Mouse (Mus musculus) embryonic facial prominence, embryonic 15.5 days (tissue): Measurements from ENCODE around the gene Ctr9. TPM values are rescaled to one million over a fixed set of nuclear protein-coding genes. Genes with fewer than 3 reads are reported as not detected.

Experiments
- ATAC-seq: fragments of 200-750 bp; cut with Nextera tagmentation; 2 replicates; pipeline ENCODE4 v1.8.0; 2017; ENCODE audit warnings: low read depth, moderate TSS enrichment; ENCODE audit not compliant: insufficient number of reproducible peaks, low FRiP score, low TSS enrichment
- H3K27ac ChIP-seq: fragments of 300-500 bp; sonication (generic); replicated peaks from 2 replicates; pipeline ENCODE4 v1.5.1; 2015; ENCODE audit warnings: mild to moderate bottlenecking, inconsistent platforms
- H3K27me3 ChIP-seq: fragments of 300-500 bp; sonication (generic); 2 replicates; pipeline ENCODE4 v1.6.1; 2015; ENCODE audit warnings: inconsistent platforms
- H3K36me3 ChIP-seq: fragments of 300-500 bp; sonication (generic); 2 replicates; pipeline ENCODE4 v1.6.1; 2015; ENCODE audit warnings: mild to moderate bottlenecking, inconsistent platforms
- H3K4me1 ChIP-seq: fragments of 300-500 bp; sonication (generic); 2 replicates; pipeline ENCODE4 v1.6.1; 2015; ENCODE audit warnings: inconsistent platforms
- H3K4me2 ChIP-seq: fragments of 300-500 bp; sonication (generic); replicated peaks from 2 replicates; pipeline ENCODE4 v1.6.1; 2015; ENCODE audit warnings: mild to moderate bottlenecking, inconsistent platforms
- H3K4me3 ChIP-seq: fragments of 300-500 bp; sonication (generic); replicated peaks from 2 replicates; pipeline ENCODE4 v1.5.1; 2015; ENCODE audit warnings: mild to moderate bottlenecking, inconsistent platforms
- H3K9ac ChIP-seq: fragments of 300-500 bp; sonication (generic); 2 replicates; pipeline ENCODE4 v1.6.1; 2015; ENCODE audit warnings: inconsistent platforms
- H3K9me3 ChIP-seq: fragments of 300-500 bp; sonication (generic); replicated peaks from 2 replicates; pipeline ENCODE4 v1.6.1; 2016; ENCODE audit warnings: inconsistent platforms
- WGBS: fragments of 180-500 bp; shearing (Covaris S2); methylation state at CpG from one replicate; pipeline ENCODE4 v1.1.7; 2015; 5-methylcytosine and 5-hydroxymethylcytosine counted together
- polyA plus RNA-seq: library from polyadenylated mRNA; unstranded; fragments of >200 nt; fragmentation: Nextera tagmentation; extraction: Ambion mirVana; gene quantifications from 2 replicates; pipeline ENCODE4 v1.2.1, GENCODE M21; 2015

The Ctr9 gene
- polyA plus RNA-seq, 1 experiment from 2014 or later = 65.0 TPM

DNA sequence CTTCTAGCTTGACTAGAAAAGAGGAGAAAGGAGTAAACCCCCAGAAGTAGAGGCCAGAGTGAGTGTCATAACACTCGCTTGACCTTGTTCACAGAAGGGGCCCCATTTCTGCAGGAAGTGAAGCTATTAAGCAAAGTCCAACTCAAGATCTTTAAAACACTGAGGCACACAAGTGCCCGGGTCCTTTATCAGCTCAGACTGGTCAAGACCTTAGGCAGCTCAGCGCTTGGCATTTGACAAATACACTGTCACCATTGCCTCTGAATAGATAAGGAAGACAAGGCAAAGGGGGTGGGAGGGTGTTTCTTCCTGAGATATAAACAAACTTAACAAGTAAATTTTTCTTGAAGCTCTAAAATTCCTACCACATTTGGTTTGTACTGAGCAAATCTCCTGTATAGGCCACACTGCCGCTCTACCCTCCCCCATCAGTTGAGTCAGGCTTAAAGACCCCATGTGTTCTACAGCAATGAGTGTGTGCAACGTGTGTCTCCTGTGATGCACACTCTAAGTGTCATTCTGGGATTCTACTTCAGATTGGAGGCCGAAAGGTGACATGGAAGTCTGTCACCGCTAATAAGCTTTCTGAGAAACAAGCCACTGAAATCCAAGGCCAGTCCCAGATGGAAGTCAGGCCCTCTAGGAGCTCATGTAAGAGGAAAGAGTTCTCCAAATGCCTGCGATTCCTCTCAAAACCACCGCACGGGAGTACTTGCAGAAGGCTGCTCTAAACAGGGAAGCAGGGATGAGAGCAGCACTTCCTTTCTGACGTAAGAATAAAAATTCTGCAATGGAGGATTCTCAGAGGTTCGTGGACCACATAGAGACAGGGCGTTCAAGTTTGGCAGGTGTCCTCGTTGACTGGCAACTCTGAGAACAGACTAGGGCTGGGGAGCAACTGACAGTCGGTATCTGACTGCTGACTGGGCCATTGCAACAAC, 29.6 kb upstream of the Ctr9 start:
- WGBS = 75% methylated on average over 15 of the region's 15 CpGs
- H3K9me3 ChIP-seq = no peaks in the 10 kb centered on the region
- ATAC-seq = no peak
- H3K27ac ChIP-seq = no peak overlapping the region
- no peak overlapping the region for H3K4me2 ChIP-seq
- H3K36me3 ChIP-seq = no peaks in the 10 kb centered on the region
- no peaks in the 10 kb centered on the region for H3K4me1 ChIP-seq
- H3K27me3 ChIP-seq = no peaks in the 10 kb centered on the region
- no peak overlapping the region for H3K9ac ChIP-seq
- H3K4me3 ChIP-seq = no peak overlapping the region

DNA sequence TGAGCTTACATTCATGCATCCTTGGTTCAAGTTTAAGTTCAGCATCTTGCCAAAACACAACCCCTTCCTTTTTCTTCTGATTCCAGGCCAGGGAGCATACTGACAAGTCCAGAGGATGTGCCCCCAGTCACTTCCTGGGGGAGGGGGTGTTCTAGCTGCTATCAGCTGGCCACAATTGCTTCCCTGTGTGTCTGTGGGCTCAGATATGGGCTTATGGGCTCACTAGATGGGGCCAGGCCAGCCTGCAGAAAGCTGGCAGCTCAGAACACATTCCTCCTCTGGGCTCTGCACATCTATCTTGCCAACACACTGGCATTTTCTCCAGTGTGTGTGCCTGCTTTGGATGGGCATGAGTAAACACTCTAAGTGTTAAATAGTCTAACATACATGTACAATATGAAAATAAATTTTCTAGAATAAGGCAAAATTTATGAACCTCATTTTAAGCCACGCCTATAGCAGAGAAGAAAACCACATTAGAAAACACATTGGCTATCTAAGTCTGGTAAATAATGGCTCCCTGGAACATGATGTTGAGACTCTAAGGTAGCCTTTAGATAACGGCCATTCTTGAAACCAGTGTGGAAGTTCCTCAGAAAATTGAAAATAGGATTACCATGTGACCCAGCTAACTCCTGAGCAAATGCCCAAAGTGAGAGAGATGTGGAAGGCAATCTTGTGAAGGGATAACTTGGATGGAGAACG, 24.5 kb upstream of the Ctr9 start:
- no peak for ATAC-seq
- 77% methylated on average over 3 of the region's 3 CpGs for WGBS
- H3K9me3 ChIP-seq = no peaks in the 10 kb centered on the region

DNA sequence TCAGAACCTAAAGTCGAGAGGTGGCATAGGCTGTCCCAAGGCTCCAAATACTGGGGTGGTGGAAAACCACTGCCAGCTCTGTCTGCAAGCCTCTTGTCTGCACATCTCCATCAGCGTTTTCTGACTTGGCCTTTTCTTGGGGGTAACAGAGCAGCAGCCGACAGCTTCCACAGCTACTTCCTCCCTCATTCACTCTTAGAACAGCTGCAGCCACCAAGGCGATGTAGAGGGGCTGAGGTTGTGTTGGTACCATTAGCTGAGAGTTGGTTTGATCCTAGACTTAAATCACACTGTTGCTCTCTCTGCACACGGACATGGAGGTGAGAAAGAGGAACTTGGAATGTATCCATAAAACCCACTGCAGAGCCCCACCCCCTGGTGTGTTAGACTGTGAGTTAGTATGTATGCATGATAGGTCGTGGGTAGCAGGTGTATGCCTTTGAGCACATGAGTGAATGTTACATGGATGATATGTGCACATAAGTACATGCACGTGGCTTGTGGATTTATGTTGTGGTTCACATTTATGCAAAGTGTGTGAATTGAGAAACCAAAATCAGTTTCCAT, 14.6 kb upstream of the Ctr9 start:
- no peaks in the 10 kb centered on the region for H3K36me3 ChIP-seq
- no peaks in the 10 kb centered on the region for H3K27me3 ChIP-seq
- H3K9ac ChIP-seq = no peak overlapping the region
- no peak for ATAC-seq
- H3K4me3 ChIP-seq = no peak overlapping the region
- H3K27ac ChIP-seq = no peak overlapping the region
- 75% methylated on average over 7 of the region's 7 CpGs for WGBS
- no peaks in the 10 kb centered on the region for H3K9me3 ChIP-seq
- H3K4me1 ChIP-seq = no peaks in the 10 kb centered on the region
- H3K4me2 ChIP-seq = no peak overlapping the region

More for the DNA sequence above, 24.5 kb upstream of the Ctr9 start:
- Histone ChIP-seq H3K4me1 (no peaks in the 10 kb centered on the region), H3K36me3 (no peaks in the 10 kb centered on the region), H3K4me3 (no peak overlapping the region), H3K4me2 (no peak overlapping the region), H3K27me3 (no peaks in the 10 kb centered on the region), H3K27ac (no peak overlapping the region), H3K9ac (no peak overlapping the region)

DNA sequence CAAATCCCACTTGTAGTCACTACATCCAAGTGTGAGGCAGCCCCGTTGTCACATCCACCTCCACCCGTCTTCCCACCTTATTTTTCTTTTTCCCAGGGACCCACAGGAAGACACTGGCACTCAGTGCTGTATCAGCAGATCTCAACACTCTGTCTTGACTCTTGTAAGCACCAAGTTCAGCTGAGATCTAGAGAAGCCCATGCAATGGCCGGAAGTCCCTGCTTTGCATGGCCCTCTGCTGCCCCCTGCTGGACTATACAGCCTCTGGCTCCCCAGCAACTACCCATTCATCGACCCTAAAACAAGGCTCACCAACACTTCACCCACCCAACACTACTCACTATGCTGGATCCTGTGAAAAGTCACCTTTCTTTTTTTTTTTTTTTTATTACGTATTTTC, 13.9 kb upstream of the Ctr9 start:
- no peaks in the 10 kb centered on the region for H3K36me3 ChIP-seq
- no peak overlapping the region for H3K4me3 ChIP-seq
- H3K4me1 ChIP-seq = no peaks in the 10 kb centered on the region
- WGBS = 20% methylated on average over 5 of the region's 5 CpGs
- peak; percentile 51; the same call in 1 of the 2 replicates for ATAC-seq
- no peaks in the 10 kb centered on the region for H3K9me3 ChIP-seq
- H3K27ac ChIP-seq = no peak overlapping the region
- no peak overlapping the region for H3K9ac ChIP-seq
- H3K27me3 ChIP-seq = no peaks in the 10 kb centered on the region
- H3K4me2 ChIP-seq = no peak overlapping the region

DNA sequence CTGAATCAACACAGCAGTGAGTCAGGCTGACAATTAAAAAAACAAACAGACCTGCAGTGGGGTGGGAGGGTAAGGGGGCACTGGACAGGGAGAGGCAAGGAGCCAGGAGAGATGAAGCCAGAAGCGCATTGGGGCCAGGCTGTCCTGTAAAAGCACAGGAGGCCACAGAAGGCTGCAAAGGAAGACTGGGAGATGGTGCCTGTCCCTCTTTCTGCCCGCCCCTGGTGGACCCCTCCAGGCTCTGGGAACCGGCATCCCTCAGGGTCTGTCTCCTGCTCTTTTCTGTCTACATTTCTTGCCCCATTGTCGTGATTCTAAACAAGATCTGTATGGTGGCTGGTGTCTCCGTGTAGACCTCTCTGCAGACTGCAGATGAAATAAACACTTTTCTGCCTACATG, 13.0 kb upstream of the Ctr9 start:
- Histone ChIP-seq H3K36me3 (no peaks in the 10 kb centered on the region), H3K27me3 (no peaks in the 10 kb centered on the region), H3K9me3 (no peaks in the 10 kb centered on the region), H3K4me1 (no peaks in the 10 kb centered on the region), H3K4me3 (no peak overlapping the region), H3K4me2 (no peak overlapping the region), H3K27ac (no peak overlapping the region), H3K9ac (no peak overlapping the region)
- WGBS = 64% methylated on average over 5 of the region's 5 CpGs
- no peak for ATAC-seq

DNA sequence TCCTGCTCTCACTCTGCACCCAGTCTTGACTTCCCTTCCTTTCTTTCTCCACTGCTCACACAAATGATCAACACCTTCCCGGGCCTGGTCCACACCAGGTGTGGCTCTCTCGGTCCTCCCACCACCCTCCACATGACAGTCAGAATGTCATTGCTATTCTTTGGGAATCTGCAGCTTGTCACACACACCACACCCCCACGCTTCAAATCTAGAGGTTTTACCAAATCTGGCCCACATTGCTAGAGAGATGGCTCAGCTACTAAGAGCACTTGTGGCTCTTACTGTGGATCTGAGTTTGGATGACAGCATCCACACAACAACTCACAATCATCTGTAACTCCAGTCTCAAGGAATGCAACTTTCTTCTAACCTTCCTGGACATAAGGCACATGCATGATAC, 11.8 kb upstream of the Ctr9 start:
- Histone ChIP-seq H3K4me1 (no peaks in the 10 kb centered on the region), H3K27ac (no peak overlapping the region), H3K9me3 (no peaks in the 10 kb centered on the region), H3K9ac (no peak overlapping the region), H3K27me3 (no peaks in the 10 kb centered on the region), H3K4me2 (no peak overlapping the region), H3K36me3 (no peaks in the 10 kb centered on the region), H3K4me3 (no peak overlapping the region)
- ATAC-seq = no peak
- 82% methylated on average over 3 of the region's 3 CpGs for WGBS

DNA sequence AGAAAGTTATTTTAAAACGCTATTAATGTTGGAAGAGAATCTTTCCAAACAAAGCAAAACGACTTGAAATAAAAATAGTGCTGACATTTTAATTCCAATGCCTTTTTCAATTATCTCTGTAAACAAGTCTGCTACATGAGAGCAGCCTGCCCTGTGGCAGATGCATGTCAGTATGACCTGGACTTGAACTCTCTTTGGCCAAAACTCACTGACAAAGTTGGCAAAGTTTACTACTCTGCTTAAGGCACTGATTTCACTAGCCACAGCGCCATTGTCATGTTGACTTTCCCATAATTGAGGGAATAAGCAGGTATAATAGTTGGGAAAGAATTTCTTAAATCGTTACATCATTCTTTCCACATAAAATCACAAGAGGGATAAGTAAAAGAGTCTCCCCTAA, 7.9 kb upstream of the Ctr9 start:
- peaks cover 7% of the 10 kb centered on the region; the same call in 1 of the 2 replicates for H3K4me1 ChIP-seq
- no peak overlapping the region for H3K9ac ChIP-seq
- H3K9me3 ChIP-seq = no peaks in the 10 kb centered on the region
- H3K27ac ChIP-seq = no peak overlapping the region
- no peak for ATAC-seq
- 48% methylated on average over 4 of the region's 4 CpGs for WGBS
- H3K36me3 ChIP-seq = no peaks in the 10 kb centered on the region
- no peaks in the 10 kb centered on the region for H3K27me3 ChIP-seq
- H3K4me3 ChIP-seq = no peak overlapping the region
- no peak overlapping the region for H3K4me2 ChIP-seq

DNA sequence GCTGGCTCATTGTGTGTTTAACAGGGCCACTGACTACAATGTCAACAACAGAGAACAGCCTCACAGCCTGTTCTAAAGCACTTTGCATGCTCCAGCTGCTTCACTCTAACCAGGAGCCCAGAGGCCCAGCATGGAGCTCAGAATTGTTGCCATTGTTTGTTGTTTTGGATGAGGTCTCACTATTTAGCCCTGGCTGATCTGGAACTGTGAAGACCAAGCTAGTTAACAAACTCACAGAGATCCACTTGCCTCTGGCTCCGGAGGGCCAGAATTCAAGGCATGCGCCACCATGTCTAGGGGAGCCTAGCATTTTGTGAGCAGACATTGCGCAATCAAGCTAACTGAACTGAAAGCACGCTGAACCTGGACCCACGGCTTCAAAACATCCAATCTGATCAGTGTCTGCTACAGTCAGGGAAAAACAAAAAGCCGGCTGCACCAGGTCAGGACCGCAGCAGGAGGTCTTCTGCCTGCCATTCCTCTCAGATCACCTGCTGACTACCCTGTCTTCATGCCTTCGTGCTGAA, 4.6 kb upstream of the Ctr9 start:
- ATAC-seq = no peak
- Histone ChIP-seq H3K9me3 (no peaks in the 10 kb centered on the region), H3K4me3 (no peak overlapping the region), H3K27ac (no peak overlapping the region; the same call in 1 of the 2 replicates), H3K9ac (no peak overlapping the region), H3K27me3 (no peaks in the 10 kb centered on the region), H3K4me1 (peaks cover 7% of the 10 kb centered on the region; the same call in 1 of the 2 replicates), H3K36me3 (no peaks in the 10 kb centered on the region), H3K4me2 (0 out of 2 replicates have a peak overlapping the region, but pooled peaks have one; percentile 19)
- WGBS = 21% methylated on average over 8 of the region's 8 CpGs

DNA sequence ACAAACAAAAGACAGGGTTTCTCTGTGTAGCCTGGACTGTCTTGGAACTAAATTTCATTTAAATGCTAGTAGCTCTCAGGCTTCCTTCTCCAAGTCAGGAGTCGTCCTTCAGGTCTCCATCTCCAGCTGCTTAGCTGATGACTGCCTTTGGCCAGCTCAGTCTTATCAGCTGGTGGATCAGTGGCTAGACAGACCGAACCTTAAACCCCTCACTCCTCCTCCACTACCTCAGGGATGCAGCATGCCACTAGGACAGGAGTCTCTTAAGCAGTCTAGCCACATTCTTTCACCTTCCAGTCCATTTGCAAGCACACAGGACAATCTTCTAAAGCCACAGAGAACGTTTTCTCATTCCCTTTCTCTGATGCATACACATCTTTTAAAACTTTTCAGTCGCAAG, 3.8 kb upstream of the Ctr9 start:
- Histone ChIP-seq H3K36me3 (no peaks in the 10 kb centered on the region), H3K4me2 (no peak overlapping the region), H3K9ac (no peak overlapping the region), H3K4me1 (peaks cover 13% of the 10 kb centered on the region), H3K9me3 (no peaks in the 10 kb centered on the region), H3K4me3 (no peak overlapping the region), H3K27ac (no peak overlapping the region), H3K27me3 (no peaks in the 10 kb centered on the region)
- no peak for ATAC-seq
- 44% methylated on average over 4 of the region's 4 CpGs for WGBS

DNA sequence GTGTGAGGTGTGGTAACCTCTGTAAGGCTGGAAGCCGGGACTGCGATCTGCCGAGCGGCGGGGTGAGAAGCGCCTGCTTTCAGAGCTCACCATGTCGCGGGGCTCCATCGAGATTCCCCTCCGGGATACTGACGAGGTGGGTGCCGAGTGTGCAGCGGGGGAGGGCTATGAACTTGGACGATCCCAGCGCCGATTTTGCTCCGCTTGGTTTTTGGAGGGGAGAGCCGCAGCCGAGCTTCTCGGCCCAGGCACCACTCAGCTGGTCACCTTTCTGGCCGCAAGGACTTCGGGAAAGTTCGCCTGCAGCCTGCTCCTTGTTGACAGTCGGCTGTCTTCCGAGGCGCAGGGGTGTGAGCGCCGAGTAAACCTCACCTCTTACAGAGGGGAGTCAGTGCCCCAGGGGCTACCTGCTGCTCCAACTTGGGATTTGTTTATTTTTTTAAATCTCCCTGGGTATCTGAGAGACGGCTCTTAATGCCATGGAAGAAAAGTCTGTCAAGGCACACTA, 349 bp downstream of the Ctr9 start:
- peak overlapping the region; percentile 92 for H3K27ac ChIP-seq
- H3K27me3 ChIP-seq = no peaks in the 10 kb centered on the region
- H3K4me3 ChIP-seq = peak overlapping the region; percentile 93
- H3K4me1 ChIP-seq = peaks cover 11% of the 10 kb centered on the region
- peak; percentile 8; the same call in 1 of the 2 replicates for ATAC-seq
- peak overlapping the region; percentile 71 for H3K9ac ChIP-seq
- under 1% methylated on average over 29 of the region's 29 CpGs for whole genome bisulfite sequencing
- H3K4me2 ChIP-seq = peak overlapping the region; percentile 72
- H3K9me3 ChIP-seq = no peaks in the 10 kb centered on the region
- peaks cover 23% of the 10 kb centered on the region for H3K36me3 ChIP-seq

DNA sequence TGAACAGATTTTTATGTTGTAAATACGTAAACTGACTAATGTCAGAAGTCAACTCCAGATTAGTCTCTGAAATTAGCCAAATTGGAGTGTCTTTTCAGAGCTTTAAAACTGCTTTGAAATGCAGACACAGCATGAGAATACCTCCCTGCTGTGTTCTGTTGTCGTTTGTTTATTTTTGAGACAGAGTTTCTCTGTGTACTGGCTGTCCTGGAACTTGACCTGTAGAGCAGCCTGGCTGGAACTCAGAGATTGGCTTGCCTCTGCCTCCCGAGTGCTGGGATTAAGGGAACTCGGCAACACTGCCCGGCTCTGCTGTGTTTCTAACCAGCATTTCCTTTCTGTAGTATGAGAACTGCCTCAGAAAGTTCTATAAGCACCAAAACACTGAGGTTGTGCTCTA, 20.2 kb downstream of the Ctr9 start:
- Histone ChIP-seq H3K4me1 (no peaks in the 10 kb centered on the region), H3K4me2 (no peak overlapping the region), H3K4me3 (no peak overlapping the region), H3K27ac (no peak overlapping the region), H3K27me3 (no peaks in the 10 kb centered on the region), H3K36me3 (peaks cover 96% of the 10 kb centered on the region), H3K9me3 (no peaks in the 10 kb centered on the region), H3K9ac (no peak overlapping the region)
- ATAC-seq = no peak
- WGBS = 86% methylated on average over 5 of the region's 5 CpGs
